Mouse (Mus musculus) gastrocnemius, adult 8-10 months (tissue): ENCODE measurements around the gene Bud13. TPM values are rescaled to one million over a fixed set of nuclear protein-coding genes. Genes with fewer than 3 reads are reported as not detected.
A peak's percentile ranks its signal among the peaks of the same experiment; 100 is the strongest.
"Not testable (repeated sequence)": the region's sequence is repeated elsewhere in the genome, so short reads cannot be mapped to it uniquely, and the experiment has no call there.

Experiments used
- DNase-seq, 2 experiments: peaks; one replicate each; pipeline ENCODE4 v3.0.0; 2022; ENCODE audit warnings: low spot score in 2 of 2
- total RNA-seq, 4 experiments: library from RNA; stranded (reverse); gene quantifications; 2 replicates each; pipeline ENCODE4 v1.2.4; 2022

Bud13 gene
- total RNA-seq, 4 experiments from 2014 or later, result 6.3 to 13.7 (median 10.1) TPM

DNA sequence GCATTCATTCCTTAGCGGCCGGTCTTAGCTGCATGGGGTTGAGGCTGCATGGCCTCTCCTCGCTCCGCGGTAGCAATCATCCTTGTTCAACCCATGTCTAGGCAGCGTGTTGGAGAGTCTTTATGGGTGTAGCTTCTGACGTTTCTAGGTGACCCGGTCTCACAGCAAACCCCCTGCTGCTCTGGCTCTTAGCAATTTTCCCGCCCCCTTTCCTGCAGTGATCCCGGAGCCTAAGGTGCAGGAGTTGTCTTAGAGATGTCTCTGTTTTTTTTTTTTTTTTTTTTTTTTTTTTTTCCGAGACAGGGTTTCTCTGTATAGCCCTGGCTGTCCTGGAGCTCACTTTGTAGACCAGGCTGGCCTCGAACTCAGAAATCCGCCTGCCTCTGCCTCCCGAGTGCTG, 53.5 kb downstream of the Bud13 start:
- not testable (repeated sequence) for DNase-seq

DNA sequence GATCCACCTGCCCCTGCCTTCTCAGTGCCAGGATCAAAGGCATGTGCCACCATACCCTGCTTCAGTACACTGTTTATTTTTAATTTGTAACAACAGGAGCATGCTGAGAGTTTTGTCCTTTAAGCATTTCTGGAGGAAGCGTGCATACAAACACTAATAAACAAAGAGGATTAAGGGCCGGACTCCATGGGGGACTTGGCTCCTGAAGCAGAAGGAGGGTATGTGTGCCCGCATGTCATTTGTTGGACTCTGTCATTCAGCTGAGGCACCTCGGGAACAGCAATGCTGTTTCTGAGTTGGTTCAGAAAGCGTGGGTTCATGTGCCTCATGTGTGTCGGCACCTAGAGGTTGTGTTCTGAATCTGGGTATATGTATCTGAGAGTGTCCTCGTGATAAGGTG, 54.5 kb downstream of the Bud13 start:
- no peak for DNase-seq

DNA sequence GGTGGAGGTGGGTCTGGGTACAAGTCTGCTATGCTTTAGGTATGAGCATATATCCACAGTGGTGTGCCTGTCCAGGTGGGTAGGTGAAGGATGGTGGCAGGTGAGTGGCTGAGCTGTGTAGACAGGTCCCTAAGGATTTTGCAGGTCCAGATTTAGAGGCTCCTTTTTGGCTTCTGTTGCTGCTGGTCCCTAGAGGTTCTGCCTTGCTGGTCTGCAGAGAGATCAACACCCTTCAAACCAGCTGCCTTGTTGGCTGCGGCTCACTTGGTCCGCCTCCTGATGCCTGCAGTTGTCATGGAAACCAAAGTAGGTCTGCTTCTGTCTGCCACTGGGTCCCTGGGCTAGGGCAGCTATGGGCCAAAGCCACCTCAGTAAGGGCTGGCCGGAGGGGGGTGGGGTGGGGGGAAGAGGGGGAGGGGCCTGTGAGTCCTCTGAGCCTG, 55.1 kb downstream of the Bud13 start:
- peak in 1 of 2 experiments; percentile 2 for DNase-seq

DNA sequence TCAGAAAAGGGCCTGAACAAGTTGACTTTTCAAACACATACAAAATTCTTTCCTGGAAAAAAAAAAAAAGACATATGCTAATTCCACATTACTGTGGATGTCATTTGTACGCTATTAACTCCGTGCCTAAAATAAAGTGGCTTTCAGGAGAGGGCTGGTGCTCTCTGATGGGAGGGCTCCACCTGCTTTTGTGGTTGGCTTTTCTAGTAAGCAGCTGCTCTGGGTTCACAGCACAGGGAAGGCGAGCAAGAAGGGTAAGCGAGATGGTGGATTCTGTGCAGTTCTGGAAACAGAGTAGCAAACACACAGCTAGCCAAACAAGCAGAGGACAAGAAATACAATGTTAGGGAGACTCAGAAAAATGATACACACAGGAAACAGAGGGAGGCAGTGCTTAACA, 55.6 kb downstream of the Bud13 start:
- no peak for DNase-seq

DNA sequence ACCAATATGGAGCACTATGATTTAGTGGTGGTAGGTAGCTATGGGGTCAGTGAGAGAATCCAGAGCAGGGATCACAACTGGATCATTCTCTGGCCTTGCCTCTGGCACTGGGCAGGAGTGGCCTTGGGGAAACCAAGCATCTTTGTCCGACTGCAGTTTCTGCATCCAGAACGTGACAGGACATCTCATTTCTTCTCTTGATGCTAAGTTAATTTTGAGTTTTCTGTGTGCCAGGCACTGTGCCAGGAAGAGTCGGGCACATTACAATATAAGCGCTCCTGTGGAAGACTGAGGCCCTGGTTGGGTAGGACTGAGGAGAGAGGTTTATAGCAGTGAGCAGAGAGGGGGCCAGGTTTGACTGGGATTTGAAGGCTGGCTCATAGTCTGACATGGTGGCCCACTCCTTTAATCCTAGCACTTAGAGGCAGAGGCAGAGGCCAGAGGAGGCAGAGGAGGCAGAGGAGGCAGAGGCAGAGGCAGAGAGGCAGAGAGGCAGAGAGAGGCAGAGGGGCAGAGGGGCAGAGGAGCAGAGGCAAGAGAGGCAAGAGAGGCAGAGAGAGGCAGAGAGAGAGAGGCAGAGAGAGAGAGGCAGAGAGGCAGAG, 56.3 kb downstream of the Bud13 start:
- peak in 1 of 2 experiments; percentile 1 for DNase-seq

DNA sequence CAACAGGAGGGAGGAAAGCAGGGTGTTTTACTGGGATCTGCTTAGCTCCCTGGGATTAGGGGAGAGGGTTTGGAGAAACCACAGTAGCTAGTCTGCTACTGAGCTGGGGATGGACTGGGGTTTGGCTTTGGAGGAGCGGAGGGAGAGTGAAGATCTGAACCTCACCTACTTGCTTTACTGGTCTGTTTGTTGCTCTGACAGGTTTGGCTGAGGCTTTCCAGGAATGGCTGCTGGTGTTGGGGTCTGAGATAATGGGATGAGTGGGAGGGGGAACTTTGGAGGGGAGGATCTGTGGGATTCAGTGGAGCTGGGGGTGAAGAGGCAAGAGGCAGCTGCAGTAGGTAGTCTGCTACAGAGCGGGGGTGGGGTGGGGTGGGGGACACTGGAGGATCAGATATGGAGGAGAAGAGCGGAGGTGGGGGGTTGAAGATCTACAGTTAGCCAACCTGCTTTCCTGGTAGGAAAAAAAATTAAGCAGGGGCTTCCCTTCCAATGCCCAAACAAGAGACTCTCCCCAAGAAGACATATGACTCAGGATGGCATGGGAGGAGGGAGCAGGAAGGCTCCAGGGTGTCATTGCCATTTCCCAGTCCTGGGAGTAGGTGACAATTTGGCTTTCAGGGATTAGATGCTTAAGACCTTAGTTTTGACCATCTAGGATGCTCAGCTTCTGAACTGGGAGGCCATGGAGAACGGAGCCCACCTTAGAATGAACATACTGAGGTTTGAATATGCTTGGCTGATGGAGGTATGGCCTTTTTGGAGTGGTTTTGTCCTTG, 63.3 kb downstream of the Bud13 start:
- DNase-seq, result no peak

Other genes with a start within 250 kb of the Bud13 start
- 1 to 10 TPM in 1 of 4 experiments, not detected in 3; 3.3 TPM for gene Apoa1, start 54.4 kb upstream of the Bud13 start, total RNA-seq
- gene Apoc3, start 47.4 kb upstream of the Bud13 start, total RNA-seq, result 1 to 10 TPM in 1 of 4 experiments, not detected in 3; 4.3 TPM
- gene Apoa4, start 42.3 kb upstream of the Bud13 start, total RNA-seq, result not detected
- under 1 TPM in 1 of 4 experiments, not detected in 3; 0.27 TPM for gene Apoa5, start 14.4 kb upstream of the Bud13 start, total RNA-seq
- gene Zpr1, start 9.9 kb upstream of the Bud13 start, total RNA-seq, result 10 to 100 TPM; 21.8 to 32.3 (median 26.9) TPM
- gene 4931429L15Rik, start 37.0 kb downstream of the Bud13 start, total RNA-seq, result not detected